Mouse (Mus musculus): Measurements from ENCODE around the gene Zfp488. TPM values are rescaled to one million over a fixed set of nuclear protein-coding genes. Genes with fewer than 3 reads are reported as not detected.

Zfp488 gene
- polyA plus RNA-seq, 1 experiment from 2014 or later, result not detected

DNA sequence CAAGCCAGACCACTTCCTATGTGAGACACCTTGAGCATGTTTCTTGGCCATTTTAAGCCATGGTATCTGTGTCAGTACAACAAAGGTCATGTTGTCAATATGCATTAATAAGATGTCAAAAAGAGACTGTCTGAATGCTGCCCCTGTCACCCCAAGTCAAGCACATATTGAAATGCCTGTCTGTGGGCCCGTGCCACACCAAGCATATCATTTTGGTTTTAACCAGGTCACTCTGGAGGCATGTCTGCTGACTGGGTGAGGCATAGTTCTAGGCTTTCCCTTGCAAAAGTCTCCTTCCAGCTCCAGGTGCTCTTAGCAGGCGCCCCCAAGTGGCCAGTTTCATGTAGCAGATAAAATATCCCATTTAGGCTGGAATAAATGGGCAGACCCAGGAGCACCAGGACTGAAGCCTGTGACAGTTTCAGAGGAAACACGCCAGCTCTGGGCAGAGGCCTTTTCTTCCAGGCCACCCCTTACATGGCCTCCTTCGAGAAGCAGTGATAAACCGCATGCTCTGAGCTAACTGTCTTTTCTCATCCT lies 44.7 kb downstream of the Zfp488 start:
- 0 out of 2 replicates have a peak, but pooled peaks have one; percentile 5 for ATAC-seq (ENCODE audit: low FRiP score, low TSS enrichment)
- Histone ChIP-seq H3K36me3 (ENCODE audit: control insufficient read depth, insufficient read depth, low read length) (no peaks in the 10 kb centered on the region), H3K27ac (ENCODE audit: low read depth, low read length) (no peak overlapping the region), H3K4me1 (ENCODE audit: control insufficient read depth, insufficient read depth, low read length) (no peaks in the 10 kb centered on the region), H3K9ac (ENCODE audit: low read depth, low read length) (no peak overlapping the region), H3K4me2 (replicated peaks; ENCODE audit: low read depth, low read length) (no peak overlapping the region), H3K4me3 (ENCODE audit: low read length) (no peak overlapping the region), H3K9me3 (ENCODE audit: control insufficient read depth, low read length) (no peaks in the 10 kb centered on the region; the same call in 1 of the 2 replicates), H3K27me3 (ENCODE audit: control insufficient read depth, insufficient read depth, low read length) (peaks cover 21% of the 10 kb centered on the region)
- 40% methylated on average over 5 of the region's 5 CpGs for WGBS

DNA sequence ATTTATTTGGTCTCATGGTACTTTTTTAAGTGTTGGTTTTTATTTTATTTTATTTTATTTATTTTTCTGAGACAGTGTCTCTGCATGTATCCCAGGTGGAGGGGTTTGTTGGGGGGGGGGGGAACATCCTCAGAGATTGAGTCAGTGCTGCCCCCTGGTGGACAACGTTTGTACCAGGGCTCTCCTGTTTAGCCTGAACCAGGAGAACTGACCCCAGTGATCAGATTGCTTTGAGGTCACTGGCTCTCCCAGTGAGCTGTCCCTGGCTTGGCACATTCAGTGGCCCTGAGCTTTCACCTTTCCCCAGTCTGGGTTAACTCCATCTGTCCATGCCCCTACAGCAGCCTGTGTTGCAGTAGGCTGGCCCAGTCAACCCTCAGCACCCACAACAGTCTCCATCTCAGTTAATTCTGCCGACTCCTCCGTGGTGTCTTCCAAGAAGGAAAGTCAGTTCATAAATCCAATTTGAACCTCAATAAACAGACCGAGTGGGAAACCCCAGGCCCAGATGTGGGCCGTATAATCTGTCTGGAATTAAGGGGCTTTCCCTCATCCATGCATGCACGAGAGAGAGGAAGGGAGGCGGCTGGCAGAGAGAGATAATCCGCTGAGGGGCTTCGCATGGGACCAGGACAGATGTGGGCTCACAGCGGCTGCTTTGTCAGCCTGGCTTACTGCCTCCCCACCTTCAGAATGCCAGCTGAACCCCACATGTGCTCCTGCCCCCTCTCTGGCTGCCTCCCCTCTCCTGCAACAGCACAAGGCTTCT lies 45.4 kb downstream of the Zfp488 start:
- Histone ChIP-seq H3K27ac (ENCODE audit: low read depth, low read length) (no peak overlapping the region), H3K27me3 (ENCODE audit: control insufficient read depth, insufficient read depth, low read length) (peaks cover 21% of the 10 kb centered on the region), H3K9ac (ENCODE audit: low read depth, low read length) (no peak overlapping the region), H3K36me3 (ENCODE audit: control insufficient read depth, insufficient read depth, low read length) (no peaks in the 10 kb centered on the region), H3K4me3 (ENCODE audit: low read length) (no peak overlapping the region), H3K9me3 (ENCODE audit: control insufficient read depth, low read length) (no peaks in the 10 kb centered on the region; the same call in 1 of the 2 replicates), H3K4me2 (replicated peaks; ENCODE audit: low read depth, low read length) (no peak overlapping the region), H3K4me1 (ENCODE audit: control insufficient read depth, insufficient read depth, low read length) (no peaks in the 10 kb centered on the region)
- 0 out of 2 replicates have a peak, but pooled peaks have one; percentile 50 for ATAC-seq (ENCODE audit: low FRiP score, low TSS enrichment)
- WGBS, result 60% methylated on average over 10 of the region's 10 CpGs

DNA sequence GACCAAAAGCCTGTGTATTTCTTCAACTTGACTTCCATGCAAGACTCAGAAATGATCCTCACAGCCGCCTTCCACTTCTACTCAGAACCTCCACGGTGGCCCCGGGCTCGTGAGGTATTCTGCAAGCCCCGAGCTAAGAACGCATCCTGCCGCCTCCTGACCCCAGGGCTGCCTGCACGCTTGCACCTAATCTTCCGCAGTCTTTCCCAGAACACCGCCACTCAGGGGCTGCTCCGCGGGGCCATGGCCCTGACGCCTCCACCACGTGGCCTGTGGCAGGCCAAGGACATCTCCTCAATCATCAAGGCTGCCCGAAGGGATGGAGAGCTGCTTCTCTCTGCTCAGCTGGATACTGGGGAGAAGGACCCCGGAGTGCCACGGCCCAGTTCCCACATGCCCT lies 46.7 kb downstream of the Zfp488 start:
- Histone ChIP-seq H3K9ac (ENCODE audit: low read depth, low read length) (no peak overlapping the region), H3K4me3 (ENCODE audit: low read length) (no peak overlapping the region), H3K27me3 (ENCODE audit: control insufficient read depth, insufficient read depth, low read length) (peaks cover 26% of the 10 kb centered on the region), H3K27ac (ENCODE audit: low read depth, low read length) (no peak overlapping the region), H3K36me3 (ENCODE audit: control insufficient read depth, insufficient read depth, low read length) (no peaks in the 10 kb centered on the region), H3K4me1 (ENCODE audit: control insufficient read depth, insufficient read depth, low read length) (no peaks in the 10 kb centered on the region), H3K4me2 (replicated peaks; ENCODE audit: low read depth, low read length) (no peak overlapping the region), H3K9me3 (ENCODE audit: control insufficient read depth, low read length) (no peaks in the 10 kb centered on the region; the same call in 1 of the 2 replicates)
- 46% methylated on average over 17 of the region's 17 CpGs for WGBS
- ATAC-seq (ENCODE audit: low FRiP score, low TSS enrichment), result no peak

DNA sequence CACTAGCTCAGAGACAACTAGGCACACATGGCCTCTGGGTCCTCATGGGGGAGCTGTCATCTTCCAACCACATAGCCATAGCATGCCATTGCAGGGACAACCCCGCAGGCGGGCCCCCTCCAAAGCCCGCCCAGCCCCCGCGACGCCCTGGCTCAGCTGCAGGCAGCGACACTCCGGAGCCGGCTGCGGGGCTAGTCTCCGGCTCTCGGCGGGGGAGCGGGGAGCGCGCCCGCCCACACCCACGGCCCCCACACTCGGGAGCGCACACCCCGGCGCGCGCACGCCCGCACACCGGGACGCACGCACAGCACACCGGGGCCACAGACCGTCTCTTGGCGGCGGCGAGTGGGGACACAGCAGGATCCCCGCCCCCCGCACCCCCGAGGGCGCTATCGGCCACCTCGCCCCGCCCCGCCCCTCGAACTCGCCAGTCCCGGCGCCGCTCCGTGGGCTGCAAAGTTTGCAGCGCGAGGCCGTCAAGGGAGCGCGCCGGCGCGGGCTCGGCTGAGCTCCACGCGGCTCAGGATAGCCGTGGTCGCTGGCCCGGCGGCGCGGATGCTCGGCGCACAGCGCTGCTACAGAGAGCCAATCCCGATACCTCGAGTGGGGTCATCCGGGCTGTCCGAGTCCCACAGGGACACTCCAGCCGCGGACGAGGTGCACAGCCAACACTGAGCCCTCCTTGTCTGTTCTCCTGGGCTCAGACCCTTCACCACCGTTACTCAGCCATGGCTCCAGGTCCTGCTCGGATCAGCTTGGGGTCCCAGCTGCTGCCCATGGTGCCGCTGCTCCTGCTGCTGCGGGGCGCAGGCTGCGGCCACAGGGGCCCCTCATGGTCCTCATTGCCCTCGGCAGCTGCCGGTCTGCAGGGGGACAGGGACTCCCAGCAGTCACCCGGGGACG lies 55.1 kb downstream of the Zfp488 start, which contains the start of gene Gdf10:
Gene Gdf10, plus strand, starts transcription at position 420 of the 903 bp plus-strand sequence.
- peak within 1 kb of the TSS; percentile 65 for H3K4me3 ChIP-seq (ENCODE audit: low read length)
- peak; percentile 73 for ATAC-seq (ENCODE audit: low FRiP score, low TSS enrichment)
- peak within 1 kb of the TSS; percentile 54 for H3K9ac ChIP-seq (ENCODE audit: low read depth, low read length)
- H3K4me1 ChIP-seq (ENCODE audit: control insufficient read depth, insufficient read depth, low read length), result no peaks in the 10 kb centered on the region; the same call in 1 of the 2 replicates
- no peaks in the 10 kb centered on the region for H3K9me3 ChIP-seq (ENCODE audit: control insufficient read depth, low read length)
- H3K27ac ChIP-seq (ENCODE audit: low read depth, low read length), result no peak within 1 kb of the TSS
- under 1% methylated on average over 73 of the region's 85 CpGs for WGBS
- peaks cover 62% of the 10 kb centered on the region for H3K27me3 ChIP-seq (ENCODE audit: control insufficient read depth, insufficient read depth, low read length)
- H3K4me2 ChIP-seq (replicated peaks; ENCODE audit: low read depth, low read length), result peak within 1 kb of the TSS; percentile 91
- H3K36me3 ChIP-seq (ENCODE audit: control insufficient read depth, insufficient read depth, low read length), result no peaks in the 10 kb centered on the region

DNA sequence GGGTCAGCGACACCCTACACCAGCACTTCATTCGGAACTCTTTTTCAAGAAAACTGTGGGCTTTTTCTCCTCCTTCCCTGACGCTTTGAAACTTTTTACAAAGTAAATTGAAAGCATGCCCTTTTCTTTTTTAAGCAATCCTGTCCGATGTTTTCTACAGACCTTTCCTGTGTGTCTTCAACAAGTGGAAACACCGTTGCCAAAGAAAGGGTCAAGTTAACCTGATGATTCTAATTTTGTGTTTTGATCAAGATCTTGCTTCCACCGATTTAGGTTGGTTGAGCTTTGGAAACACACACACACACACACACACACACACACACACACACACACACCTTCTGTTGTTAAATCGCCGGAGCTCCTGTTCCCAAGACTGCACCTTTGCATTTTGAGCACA lies 55.8 kb downstream of the Zfp488 start:
- Histone ChIP-seq H3K4me3 (ENCODE audit: low read length) (peak overlapping the region; percentile 65), H3K27me3 (ENCODE audit: control insufficient read depth, insufficient read depth, low read length) (peaks cover 62% of the 10 kb centered on the region), H3K9ac (ENCODE audit: low read depth, low read length) (no peak overlapping the region), H3K9me3 (ENCODE audit: control insufficient read depth, low read length) (no peaks in the 10 kb centered on the region), H3K4me2 (replicated peaks; ENCODE audit: low read depth, low read length) (peak overlapping the region; percentile 91), H3K27ac (ENCODE audit: low read depth, low read length) (no peak overlapping the region), H3K4me1 (ENCODE audit: control insufficient read depth, insufficient read depth, low read length) (no peaks in the 10 kb centered on the region; the same call in 1 of the 2 replicates), H3K36me3 (ENCODE audit: control insufficient read depth, insufficient read depth, low read length) (no peaks in the 10 kb centered on the region)
- ATAC-seq (ENCODE audit: low FRiP score, low TSS enrichment), result no peak
- 10% methylated on average over 8 of the region's 8 CpGs for WGBS

DNA sequence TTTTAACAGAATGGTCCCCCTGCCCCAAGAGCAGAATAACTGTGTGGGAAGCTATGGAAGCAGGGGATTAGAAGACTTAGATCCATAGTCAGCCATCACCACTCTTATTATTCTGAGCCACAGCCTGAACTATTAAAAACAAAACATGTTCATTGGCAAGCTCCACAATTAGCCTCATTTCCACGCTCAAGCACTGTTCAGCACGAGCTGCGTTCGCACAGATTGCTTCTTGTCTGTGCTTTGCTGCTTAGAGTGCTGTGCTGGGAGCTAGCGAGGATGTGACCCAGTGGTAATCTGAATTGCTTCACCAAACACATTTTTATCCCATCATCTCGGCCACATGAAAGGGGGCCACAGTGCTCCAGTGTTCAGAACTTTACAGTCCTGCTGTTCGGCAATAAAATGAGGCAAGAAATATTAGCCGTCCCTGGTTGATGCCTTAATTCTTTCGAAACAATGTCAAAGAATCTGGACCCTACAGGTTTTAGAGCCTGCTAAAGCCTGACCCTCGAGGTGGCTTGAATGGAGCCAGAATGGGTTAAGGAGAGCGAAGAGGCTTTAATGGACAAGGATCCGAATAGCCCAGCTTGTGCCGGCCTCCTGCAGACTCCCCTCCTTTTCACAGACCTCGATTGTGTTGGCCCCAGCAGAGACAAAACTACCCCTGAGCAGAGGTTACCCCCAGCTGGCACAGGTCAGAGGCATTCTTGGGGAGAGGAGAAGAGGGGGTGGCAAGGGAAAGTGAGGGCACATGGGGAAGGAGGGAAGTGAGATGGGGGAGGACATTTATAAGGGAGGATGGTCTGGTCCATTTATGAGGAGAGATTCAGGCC lies 57.6 kb downstream of the Zfp488 start:
- H3K36me3 ChIP-seq (ENCODE audit: control insufficient read depth, insufficient read depth, low read length), result no peaks in the 10 kb centered on the region
- no peak overlapping the region for H3K4me2 ChIP-seq (replicated peaks; ENCODE audit: low read depth, low read length)
- no peak overlapping the region for H3K27ac ChIP-seq (ENCODE audit: low read depth, low read length)
- no peaks in the 10 kb centered on the region; the same call in 1 of the 2 replicates for H3K4me1 ChIP-seq (ENCODE audit: control insufficient read depth, insufficient read depth, low read length)
- no peak overlapping the region for H3K9ac ChIP-seq (ENCODE audit: low read depth, low read length)
- no peak overlapping the region for H3K4me3 ChIP-seq (ENCODE audit: low read length)
- WGBS, result 31% methylated on average over 14 of the region's 14 CpGs
- H3K9me3 ChIP-seq (ENCODE audit: control insufficient read depth, low read length), result no peaks in the 10 kb centered on the region
- H3K27me3 ChIP-seq (ENCODE audit: control insufficient read depth, insufficient read depth, low read length), result peaks cover 54% of the 10 kb centered on the region
- no peak for ATAC-seq (ENCODE audit: low FRiP score, low TSS enrichment)

Other genes starting within 250 kb of the Zfp488 start
- 0.79 and 0.88 TPM in 2 replicates for gene Gdf10, start 55.2 kb downstream of the Zfp488 start, polyA plus RNA-seq (2014; fragmentation: Nextera tagmentation; extraction: Ambion mirVana)
- not detected in 2 replicates for gene Gdf2, start 37.7 kb downstream of the Zfp488 start, polyA plus RNA-seq (2014; fragmentation: Nextera tagmentation; extraction: Ambion mirVana)
- not detected in 2 replicates for gene Rbp3, start 24.8 kb downstream of the Zfp488 start, polyA plus RNA-seq (2014; fragmentation: Nextera tagmentation; extraction: Ambion mirVana)
- gene Gm30083, start 36.4 kb upstream of the Zfp488 start, polyA plus RNA-seq (2014; fragmentation: Nextera tagmentation; extraction: Ambion mirVana), result not detected in 2 replicates
- gene Gm5460, start 38.0 kb upstream of the Zfp488 start, polyA plus RNA-seq (2014; fragmentation: Nextera tagmentation; extraction: Ambion mirVana), result not detected in 2 replicates
- gene Antxrl, start 73.9 kb upstream of the Zfp488 start, polyA plus RNA-seq (2014; fragmentation: Nextera tagmentation; extraction: Ambion mirVana), result not detected in 2 replicates
- 0.44 and 0.61 TPM in 2 replicates for gene Anxa8, start 107.2 kb upstream of the Zfp488 start, polyA plus RNA-seq (2014; fragmentation: Nextera tagmentation; extraction: Ambion mirVana)
- not detected in 2 replicates for gene A630023A22Rik, start 124.0 kb upstream of the Zfp488 start, polyA plus RNA-seq (2014; fragmentation: Nextera tagmentation; extraction: Ambion mirVana)
- gene Npy4r, start 173.7 kb upstream of the Zfp488 start, polyA plus RNA-seq (2014; fragmentation: Nextera tagmentation; extraction: Ambion mirVana), result 0.06 and 0.11 TPM in 2 replicates
- gene Gprin2, start 222.9 kb upstream of the Zfp488 start, polyA plus RNA-seq (2014; fragmentation: Nextera tagmentation; extraction: Ambion mirVana), result 0.24 and 0.42 TPM in 2 replicates
- gene Syt15, start 240.8 kb upstream of the Zfp488 start, polyA plus RNA-seq (2014; fragmentation: Nextera tagmentation; extraction: Ambion mirVana), result 0.46 and 0.49 TPM in 2 replicates